Mouse (Mus musculus): ENCODE measurements at regions not wholly inside any gene's neighbourhood (a gene's known extent, or its start where the extent isn't known, plus 50 kb on each side); places are given as distances from the start of the nearest gene placed in this dataset.

GRCm38 (mm10) chr13:51328131-51328970 lies 80.1 kb upstream of the S1pr3 start:
- DNase-seq (ENCODE audit: low spot score in 2 of 2): peak; percentile 52 to 62
- intact Hi-C loops (cut with DNase I): no loop called here

DNA sequence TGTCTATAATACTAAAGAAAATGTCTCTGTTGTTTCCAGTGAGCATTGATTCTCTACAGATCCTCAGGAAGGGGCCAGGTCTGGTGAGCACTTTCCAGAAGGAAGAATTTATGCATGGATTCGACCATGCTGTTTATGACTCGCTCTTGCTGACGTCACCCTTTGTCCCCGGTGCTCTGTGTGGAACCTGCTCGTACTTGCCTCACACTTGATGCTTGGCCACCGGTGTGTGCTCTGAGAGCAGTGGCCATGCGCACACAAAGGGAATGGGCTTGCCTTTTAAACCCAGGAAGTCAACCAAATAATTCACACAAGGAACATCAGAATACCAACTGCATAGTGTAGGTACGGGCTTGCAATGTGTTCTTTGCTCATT lies 79.5 kb upstream of the S1pr3 start:
- no peak for DNase-seq (ENCODE audit: low spot score in 2 of 2)
- intact Hi-C loops (cut with DNase I): no loop called here

DNA sequence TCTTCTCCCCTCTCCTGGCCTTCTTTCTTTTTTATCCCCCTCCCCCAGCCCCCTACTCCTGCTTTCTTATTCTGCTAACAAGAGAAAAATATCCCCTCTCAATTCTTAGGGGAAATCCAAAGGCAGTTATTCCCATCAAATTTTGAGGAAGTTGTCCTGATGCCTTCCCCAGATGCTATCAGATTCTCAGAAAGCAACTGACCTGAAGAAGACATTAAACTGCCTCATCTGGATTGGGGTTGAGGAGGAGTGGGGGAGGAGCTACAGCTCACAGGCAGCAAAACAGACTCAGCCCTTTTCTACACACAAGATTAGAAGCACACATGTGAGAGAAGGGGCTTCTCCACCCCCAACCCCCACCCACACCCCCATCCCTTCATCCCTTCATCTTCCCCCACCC lies 78.7 kb upstream of the S1pr3 start:
- no peak for DNase-seq (ENCODE audit: low spot score in 2 of 2)
- intact Hi-C loops (cut with DNase I): no loop called here

DNA sequence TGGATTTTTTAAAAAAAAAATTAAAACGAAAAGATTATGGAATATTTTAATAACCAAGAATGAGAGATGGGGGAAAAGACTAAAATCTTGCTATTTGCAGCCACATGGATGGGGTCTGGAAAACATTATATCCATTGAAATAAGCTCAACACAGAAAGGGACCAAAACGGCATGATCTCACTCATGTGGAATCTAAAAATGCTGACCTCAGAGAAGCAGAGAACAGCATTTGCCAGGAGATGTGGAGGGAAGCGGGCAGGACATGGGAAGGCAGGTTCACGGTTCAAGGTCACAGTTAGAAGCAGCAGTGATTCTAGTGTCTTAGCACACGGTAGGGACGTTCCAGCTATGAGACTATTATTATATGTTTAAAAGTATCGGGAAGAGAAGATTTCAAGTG lies 76.2 kb upstream of the S1pr3 start:
- intact Hi-C loops (cut with DNase I): no loop called here
- no peak for DNase-seq (ENCODE audit: low spot score in 2 of 2)

DNA sequence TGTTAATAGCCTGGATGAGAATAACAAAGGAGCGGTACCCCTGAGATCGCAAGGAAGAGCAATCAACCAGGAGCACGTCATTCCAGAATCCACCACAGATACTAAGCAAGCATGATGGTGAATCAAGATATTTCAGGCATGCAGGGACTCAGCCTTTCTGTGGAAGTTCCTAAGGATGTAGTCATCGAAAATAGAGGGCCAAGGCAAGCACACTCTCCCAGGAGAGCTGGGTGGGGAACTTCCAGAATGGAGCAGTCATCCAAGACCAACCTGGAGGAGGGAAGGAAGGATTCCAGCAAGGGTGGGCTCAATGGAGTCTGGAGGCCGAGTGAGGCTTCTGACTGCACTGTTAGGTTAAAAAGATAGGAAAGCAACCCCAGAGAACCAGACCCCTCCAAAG lies 75.0 kb upstream of the S1pr3 start:
- no peak for DNase-seq (ENCODE audit: low spot score in 2 of 2)
- intact Hi-C loops (cut with DNase I): no loop called here

DNA sequence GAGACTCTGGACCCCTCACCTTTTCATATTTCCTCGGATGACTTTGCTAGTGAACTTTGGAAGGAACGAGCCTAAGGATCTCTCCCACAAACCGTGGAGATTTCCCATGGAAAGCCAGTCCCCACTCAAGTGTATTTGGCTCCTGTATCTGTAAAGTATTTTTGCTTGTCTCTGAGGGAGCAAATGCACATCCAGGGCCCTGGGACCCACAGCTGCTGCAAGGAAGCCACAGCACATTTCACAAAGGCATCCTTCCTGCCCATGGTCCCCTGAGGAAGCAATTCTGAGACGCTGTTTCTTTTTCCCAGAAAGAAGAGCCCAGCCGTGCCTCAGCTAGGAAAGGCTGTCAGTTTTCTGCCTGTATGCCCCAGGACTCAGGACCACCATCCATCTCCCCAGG lies 71.7 kb upstream of the S1pr3 start:
- intact Hi-C loops (cut with DNase I): no loop called here
- DNase-seq (ENCODE audit: low spot score in 2 of 2): no peak

GRCm38 (mm10) chr13:51337931-51338330 lies 70.5 kb upstream of the S1pr3 start:
- intact Hi-C loops (cut with DNase I): no loop called here

DNA sequence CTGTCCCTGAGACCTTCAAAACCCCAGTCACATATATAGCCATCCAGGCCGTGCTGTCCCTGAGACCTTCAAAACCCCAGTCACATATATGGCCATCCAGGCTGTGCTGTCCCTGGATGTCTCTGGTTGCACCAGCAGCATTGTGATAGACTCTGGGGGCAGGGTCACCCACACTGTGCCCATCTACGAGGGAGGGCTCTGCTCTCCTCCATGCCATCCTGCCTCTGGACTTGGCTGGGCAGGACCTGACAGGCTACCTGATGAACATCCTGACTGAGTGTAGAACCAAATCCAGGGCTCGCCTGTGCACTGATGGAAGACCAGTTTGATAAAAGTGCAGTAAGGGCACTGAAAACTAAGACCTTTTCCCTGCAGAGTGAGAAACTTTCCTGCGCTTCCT lies 63.1 kb upstream of the S1pr3 start:
- DNase-seq (ENCODE audit: low spot score in 2 of 2): no peak
- intact Hi-C loops (cut with DNase I): no loop called here

More at GRCm38 (mm10) chr13:51337931-51338330, 70.5 kb upstream of the S1pr3 start:
- no peak for DNase-seq (ENCODE audit: low spot score in 2 of 2)

DNA sequence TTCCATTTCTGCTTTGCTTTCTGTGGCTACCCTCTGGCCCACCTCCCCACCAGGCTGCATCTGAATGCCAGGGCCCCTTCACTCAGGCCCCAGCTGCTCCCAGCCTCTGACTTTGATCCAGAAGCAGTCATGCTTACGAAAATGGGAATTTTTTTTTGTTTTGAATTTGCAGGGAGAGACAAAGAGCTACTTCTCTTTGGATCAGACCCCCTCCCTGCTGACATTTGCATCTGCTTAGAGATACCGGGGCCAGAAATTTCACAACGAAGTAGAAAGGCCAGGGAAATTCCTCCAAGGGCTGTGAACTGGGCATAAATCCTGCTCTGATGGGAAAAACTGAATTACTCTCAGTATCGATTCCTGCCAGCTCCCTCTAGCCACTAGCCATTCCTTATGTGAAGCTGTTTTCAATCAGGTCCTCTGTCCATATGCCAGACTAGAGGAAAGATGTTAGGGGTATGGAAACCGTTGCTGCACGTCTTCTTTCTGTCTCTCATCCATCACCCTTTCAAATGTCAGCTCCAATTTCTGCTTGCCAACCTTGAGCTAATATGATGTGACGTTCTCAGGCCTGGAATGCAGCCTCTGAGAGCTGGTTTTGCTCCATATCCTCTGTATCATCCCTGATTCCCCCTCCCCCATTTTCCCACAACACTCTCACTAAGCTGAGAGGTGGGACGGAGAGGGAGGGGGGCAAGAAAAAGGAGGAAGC lies 62.4 kb upstream of the S1pr3 start:
- intact Hi-C loops (cut with DNase I): no loop called here
- DNase-seq (ENCODE audit: low spot score in 2 of 2): no peak

DNA sequence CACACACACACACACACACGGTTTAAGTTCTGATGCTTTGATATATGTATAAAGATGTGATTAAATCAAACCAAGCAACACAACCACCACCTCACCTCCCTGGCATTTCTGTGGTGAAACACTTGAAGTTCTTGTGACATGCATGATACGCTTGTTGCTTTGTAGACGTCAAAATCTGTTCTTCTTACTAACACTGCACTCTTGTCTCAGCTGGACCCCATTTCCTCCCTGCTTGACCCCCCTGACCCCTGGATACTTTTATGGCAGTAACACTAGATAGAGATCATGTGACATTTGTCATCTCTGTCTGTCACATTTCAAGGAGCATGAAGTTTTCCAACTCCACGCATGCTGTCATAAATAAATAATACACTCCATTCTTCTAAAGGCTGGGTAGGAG lies 59.7 kb upstream of the S1pr3 start:
- no peak for DNase-seq (ENCODE audit: low spot score in 2 of 2)
- intact Hi-C loops (cut with DNase I): no loop called here

DNA sequence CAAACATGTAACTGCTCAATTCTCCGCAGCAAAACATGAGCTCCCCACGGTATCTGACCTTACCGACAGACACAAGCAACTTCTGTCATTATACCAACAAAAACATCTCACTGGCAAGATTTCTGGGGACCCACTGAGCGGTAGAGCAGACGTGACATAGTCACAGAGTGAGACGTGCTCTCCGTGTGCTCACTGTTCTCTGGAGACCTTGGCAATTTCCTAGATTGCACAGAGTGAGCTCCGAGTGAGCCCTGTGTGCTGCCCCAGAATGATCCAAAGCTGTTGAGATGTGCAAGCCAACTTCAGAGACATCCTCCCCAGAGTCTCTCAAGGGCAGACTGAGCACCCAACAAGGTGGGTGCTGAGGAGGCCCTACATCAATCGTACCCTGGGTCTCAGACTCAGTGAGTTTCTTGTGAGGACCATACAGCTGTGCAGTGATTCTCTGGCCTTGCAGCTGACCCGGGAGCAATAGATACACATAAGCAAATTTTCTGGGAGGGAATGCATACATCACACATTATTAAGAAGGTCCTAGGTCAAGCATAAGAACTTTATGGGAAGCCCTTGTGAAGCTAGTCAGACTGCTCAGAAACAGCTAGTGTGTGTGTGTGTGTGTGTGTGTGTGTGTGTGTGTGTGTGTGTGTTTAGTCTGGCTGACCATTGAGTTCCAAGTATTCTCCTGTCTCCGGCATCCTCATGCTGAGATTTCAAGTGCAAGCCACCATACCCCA lies 58.5 kb upstream of the S1pr3 start:
- DNase-seq (ENCODE audit: low spot score in 2 of 2): no peak
- intact Hi-C loops (cut with DNase I): no loop called here

- intact Hi-C loops (cut with DNase I): no loop called here
- DNase-seq (ENCODE audit: low spot score in 2 of 2): no peak
These were observed 55.6 kb upstream of the S1pr3 start for GRCm38 (mm10) chr13:51352874-51353273.

GRCm38 (mm10) chr13:51355507-51355906 lies 52.9 kb upstream of the S1pr3 start:
- no peak for DNase-seq (ENCODE audit: low spot score in 2 of 2)
- intact Hi-C loops (cut with DNase I): no loop called here

Measured in left cerebral cortex, postnatal 14 days (tissue).